Mouse (Mus musculus) heart, postnatal 14 days (tissue): Measurements from ENCODE around the gene Ap3m1. TPM values are rescaled to one million over a fixed set of nuclear protein-coding genes. Genes with fewer than 3 reads are reported as not detected.

Experiments
- DNase-seq, 2 experiments: peaks; one replicate each; pipeline ENCODE4 v3.0.0; 2021 to 2022
- intact Hi-C: fragments of 180-260 bp; cut with DNase I; formaldehyde crosslinking; loops from one replicate; pipeline ENCODE4 v1.15.1; 2025
- total RNA-seq, 2 experiments: library from RNA; stranded (reverse); gene quantifications; 2 replicates each; pipeline ENCODE4 v1.2.3; 2021

Gene Ap3m1
- total RNA-seq, 2 experiments from 2014 or later, result 69.5 to 71.4 TPM

GRCm38 (mm10) chr14:21029025-21029659 is 23.2 kb downstream of the Ap3m1 start:
- DNase-seq, result no peak
- intact Hi-C loops, result no loop called here

DNA sequence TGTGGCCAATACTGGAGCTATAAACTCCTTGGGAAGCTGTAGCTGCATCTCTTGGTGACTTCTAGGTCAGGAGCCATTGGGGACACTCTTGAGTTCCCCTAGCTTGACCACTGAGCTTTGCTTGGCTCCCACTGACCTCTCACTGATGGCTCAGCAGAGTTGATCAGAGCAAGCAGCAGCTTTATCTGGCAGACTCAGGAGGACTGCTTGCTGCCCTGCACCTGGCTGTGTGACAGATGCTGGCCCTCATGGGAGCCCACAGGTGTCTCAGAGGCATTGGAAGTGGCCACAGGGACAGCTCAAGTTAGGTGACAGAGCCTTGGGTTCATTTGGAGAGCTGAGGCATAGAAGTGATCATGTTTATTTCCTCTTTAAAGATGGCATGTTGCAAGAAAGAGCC is 24.8 kb downstream of the Ap3m1 start:
- intact Hi-C loops, result no loop called here
- DNase-seq, result no peak

- intact Hi-C loops, result loop anchor here (5.0 kb wide), 1 partner anchor 218 kb away; no protein-coding TSS in a partner anchor
- no peak for DNase-seq
These were observed 31.9 kb downstream of the Ap3m1 start for GRCm38 (mm10) chr14:21020435-21020834.

GRCm38 (mm10) chr14:21018977-21019376 is 33.3 kb downstream of the Ap3m1 start:
- DNase-seq, result peak in 1 of 2 experiments; percentile 19
- intact Hi-C loops, result no loop called here

DNA sequence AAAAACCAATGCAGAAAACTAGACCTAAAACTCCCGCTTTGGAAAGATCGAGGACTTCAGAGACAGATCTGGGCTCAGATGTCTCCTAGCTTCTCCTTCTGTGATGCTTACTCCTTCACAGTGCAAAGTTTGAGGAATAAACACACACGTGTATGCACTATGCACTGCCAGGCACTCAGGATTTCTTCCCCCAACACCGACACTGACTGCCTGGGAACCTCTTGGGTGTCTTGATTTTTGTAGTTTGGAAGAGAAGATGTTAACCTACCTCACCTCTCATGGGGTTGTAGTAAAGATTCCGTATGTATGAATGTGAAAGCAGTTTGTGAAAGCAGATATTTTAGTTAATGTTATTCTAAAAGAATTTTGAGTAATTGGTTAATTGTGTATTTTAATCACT is 34.4 kb downstream of the Ap3m1 start:
- no peak for DNase-seq

DNA sequence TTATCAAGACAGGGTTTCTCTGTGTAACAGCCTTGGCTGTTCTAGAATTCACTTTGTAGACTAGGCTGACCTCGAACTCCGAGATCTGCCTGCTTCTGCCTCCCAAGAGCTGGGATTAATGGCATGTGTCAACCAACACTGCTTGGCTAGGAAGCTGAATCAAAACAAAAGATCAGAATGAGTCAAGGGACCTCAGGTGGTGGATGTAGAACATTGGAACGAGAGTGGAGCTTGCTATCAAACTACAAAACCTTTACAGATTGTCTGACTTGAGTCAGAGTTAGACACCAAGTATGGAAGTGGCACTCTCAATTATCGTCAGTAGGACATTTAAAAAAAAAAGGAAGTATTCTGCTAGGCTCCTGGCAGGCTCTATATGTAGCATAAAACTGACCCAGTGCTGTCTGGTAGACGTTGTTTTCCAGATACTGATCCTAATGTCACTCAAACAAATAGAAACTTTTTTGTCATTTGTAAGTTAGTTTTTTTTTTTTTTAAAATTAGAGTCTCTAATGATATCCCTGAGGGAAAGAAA is 38.4 kb downstream of the Ap3m1 start:
- DNase-seq, result no peak

More for the DNA sequence above, 34.4 kb downstream of the Ap3m1 start:
- intact Hi-C loops, result no loop called here

DNA sequence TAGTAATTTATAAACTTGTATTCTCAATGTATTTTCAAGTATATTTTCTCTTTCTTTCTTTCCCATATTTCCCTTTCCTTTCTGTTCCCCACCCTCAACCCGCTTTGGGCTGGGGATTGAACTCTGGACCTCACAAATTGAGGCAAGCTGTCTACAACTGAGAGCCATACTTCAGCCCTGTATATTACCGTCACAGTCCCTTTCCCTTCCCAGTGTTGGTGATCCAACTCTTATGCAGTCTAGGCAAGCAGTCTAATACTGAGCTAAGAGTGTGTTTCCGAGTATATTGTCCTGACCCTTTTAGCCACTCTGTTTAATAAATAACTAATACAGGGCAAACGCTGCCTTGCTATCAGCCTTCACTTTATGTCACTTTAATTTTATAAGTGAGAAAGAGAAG is 52.7 kb downstream of the Ap3m1 start:
- DNase-seq, result no peak
- intact Hi-C loops, result no loop called here

More for the DNA sequence above, 38.4 kb downstream of the Ap3m1 start:
- intact Hi-C loops, result no loop called here

GRCm38 (mm10) chr14:20997548-20997947 is 54.8 kb downstream of the Ap3m1 start:
- DNase-seq, result no peak
- intact Hi-C loops, result no loop called here

DNA sequence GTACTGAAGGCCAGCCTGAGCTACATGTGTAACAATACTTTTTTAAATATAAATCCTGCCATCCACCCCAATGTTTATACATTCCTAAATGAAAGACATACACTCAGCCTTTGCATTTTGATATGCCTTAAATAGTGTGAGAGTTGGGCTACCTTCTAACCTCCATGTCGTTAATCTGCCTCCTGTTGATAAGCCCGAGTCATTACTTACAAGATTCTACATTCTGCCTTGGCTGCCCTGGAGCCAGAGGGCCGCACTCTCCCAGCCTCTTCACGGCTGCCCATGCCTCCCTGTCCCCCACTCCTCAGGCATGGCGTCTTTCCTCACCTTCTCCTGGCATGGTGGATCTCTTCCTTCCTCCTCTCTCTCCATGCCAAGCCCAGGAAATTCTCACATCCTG is 55.9 kb downstream of the Ap3m1 start:
- intact Hi-C loops, result no loop called here
- DNase-seq, result no peak

DNA sequence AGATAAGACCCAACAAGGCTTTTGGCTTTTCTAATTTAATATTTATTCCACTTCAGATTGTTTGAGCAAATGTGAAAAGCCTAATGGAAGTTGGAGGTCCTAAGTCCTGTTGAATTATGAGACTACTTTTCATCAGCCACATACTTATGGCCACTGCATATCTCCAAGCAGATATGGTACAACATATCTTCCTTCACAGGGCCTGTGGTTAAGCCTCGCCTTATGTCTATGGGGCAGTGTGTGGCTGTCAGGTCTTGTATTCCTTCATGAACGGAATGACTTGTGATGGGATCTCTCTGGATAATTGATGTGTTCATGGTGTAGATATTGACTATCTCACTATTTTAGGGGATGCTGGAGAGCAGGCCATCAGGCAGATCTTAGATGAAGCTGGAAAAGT is 56.8 kb downstream of the Ap3m1 start:
- intact Hi-C loops, result no loop called here
- DNase-seq, result no peak

DNA sequence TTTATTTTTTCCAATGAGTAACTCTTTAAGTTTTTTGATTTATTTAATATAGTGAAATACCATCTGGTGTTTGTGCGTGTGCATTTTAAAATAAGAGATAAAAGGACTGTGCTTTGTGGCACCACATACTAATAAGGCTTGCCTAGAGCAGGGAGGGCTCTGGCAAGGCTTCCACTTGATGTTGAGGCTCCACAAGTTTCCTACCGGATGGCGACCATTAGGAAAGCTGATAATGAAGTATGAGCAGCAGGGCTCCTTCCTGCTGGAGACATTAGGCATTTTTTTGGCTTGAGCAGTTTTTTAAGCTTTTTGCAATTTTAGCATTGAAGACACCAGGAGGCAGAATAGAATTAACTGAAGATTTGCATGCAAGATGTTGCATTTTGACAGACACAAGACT is 57.8 kb downstream of the Ap3m1 start:
- no peak for DNase-seq
- intact Hi-C loops, result loop anchor here (5.0 kb wide), 2 partner anchors 107 to 122 kb away; no protein-coding TSS in a partner anchor

- intact Hi-C loops, result loop anchor here (2.0 to 5.0 kb wide), 4 partner anchors 62 to 190 kb away; no protein-coding TSS in a partner anchor
- DNase-seq, result peak; percentile 32 to 58
These were observed 59.1 kb downstream of the Ap3m1 start for GRCm38 (mm10) chr14:20993067-20993691.

DNA sequence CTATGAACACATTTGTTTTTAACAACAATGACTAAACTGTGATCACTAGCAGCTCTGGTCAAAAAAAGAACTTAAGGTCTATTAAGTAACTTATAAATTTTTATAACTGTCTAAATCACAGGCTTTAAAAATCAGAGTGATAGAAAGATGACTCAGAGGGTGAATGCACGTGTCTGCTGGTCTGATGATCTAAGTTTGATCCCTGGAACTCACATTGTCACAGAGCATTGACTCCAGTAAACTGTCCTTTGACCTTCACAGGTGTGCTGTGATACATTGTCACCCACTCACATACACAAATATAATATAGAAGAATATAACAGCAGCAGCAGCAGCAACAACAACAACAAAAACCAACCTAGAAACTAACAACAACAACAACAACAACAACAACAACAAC is 60.8 kb downstream of the Ap3m1 start:
- intact Hi-C loops, result loop anchor here (5.0 kb wide), 2 partner anchors 104 to 119 kb away; no protein-coding TSS in a partner anchor
- DNase-seq, result no peak

GRCm38 (mm10) chr14:20985482-20985881 is 66.8 kb downstream of the Ap3m1 start:
- no peak for DNase-seq
- intact Hi-C loops, result loop anchor here (2.0 kb wide), 1 partner anchor 57 kb away; the partner anchor contains the start of gene Vcl

- intact Hi-C loops, result loop anchor here (2.0 kb wide), 1 partner anchor 55 kb away; the partner anchor contains the start of gene Vcl
- peak; percentile 70 to 78 for DNase-seq
These were observed 68.5 kb downstream of the Ap3m1 start for GRCm38 (mm10) chr14:20983832-20984231.

Other genes with a start within 250 kb of the Ap3m1 start
- gene Plau, start 215.8 kb downstream of the Ap3m1 start, total RNA-seq, result 1 to 10 TPM; 5.7 to 6.1 TPM
- 100 to 1,000 TPM; 132 to 149 TPM for gene Vcl, start 123.1 kb downstream of the Ap3m1 start, total RNA-seq
- gene Adk, start 66 bp upstream of the Ap3m1 start, total RNA-seq, result 100 to 1,000 TPM; 186 to 196 TPM